Mouse (Mus musculus) C2C12 (cell line): ENCODE measurements around the gene Ankfn1. TPM values are rescaled to one million over a fixed set of nuclear protein-coding genes. Genes with fewer than 3 reads are reported as not detected.

Source experiments
- H3K27me3 ChIP-seq: one replicate; pipeline ENCODE4 v1.6.1; 2011; ENCODE audit not compliant: control insufficient read depth, insufficient read depth, insufficient read length
- H3K36me3 ChIP-seq: one replicate; pipeline ENCODE4 v1.6.1; 2011; ENCODE audit not compliant: control insufficient read depth, insufficient read depth
- H3K4me3 ChIP-seq: one replicate; pipeline ENCODE4 v1.5.1; 2011; ENCODE audit warnings: mild to moderate bottlenecking, control low read depth; ENCODE audit not compliant: poor library complexity, insufficient read depth, severe bottlenecking
- H3K79me2 ChIP-seq: one replicate; pipeline ENCODE4 v1.6.1; 2011; ENCODE audit not compliant: control insufficient read depth, insufficient read depth
- H3K79me3 ChIP-seq: one replicate; pipeline ENCODE4 v1.6.1; 2011; ENCODE audit warnings: low read depth, control low read depth
- H3ac ChIP-seq: one replicate; pipeline ENCODE3; 2011; ENCODE audit warnings: low read depth; ENCODE audit not compliant: control insufficient read depth, insufficient read length
- CEBPB ChIP-seq: IDR thresholded peaks from one replicate; pipeline ENCODE4 v1.6.1; 2011; ENCODE audit warnings: low read depth, mild to moderate bottlenecking, control low read depth, moderate library complexity
- CTCF ChIP-seq: IDR thresholded peaks from one replicate; pipeline ENCODE4 v1.5.1; 2011; ENCODE audit not compliant: control insufficient read depth, insufficient read depth, insufficient read length
- FOSL1 ChIP-seq: IDR thresholded peaks from one replicate; pipeline ENCODE4 v1.8.0; 2011; ENCODE audit warnings: mild to moderate bottlenecking, low read length; ENCODE audit not compliant: poor library complexity, insufficient read depth, severe bottlenecking
- MAX ChIP-seq: IDR thresholded peaks from one replicate; pipeline ENCODE4 v1.6.1; 2011; ENCODE audit warnings: mild to moderate bottlenecking, control low read depth
- MYOD1 ChIP-seq: IDR thresholded peaks from one replicate; pipeline ENCODE4 v1.6.1; 2011; ENCODE audit warnings: low read depth; ENCODE audit not compliant: control insufficient read depth, insufficient read length
- MYOG ChIP-seq: IDR thresholded peaks from one replicate; pipeline ENCODE4 v1.6.1; 2011; ENCODE audit not compliant: control insufficient read depth, insufficient read length; ENCODE audit errors: extremely low read depth
- USF1 ChIP-seq: IDR thresholded peaks from one replicate; pipeline ENCODE4 v1.6.1; 2011; ENCODE audit warnings: low read depth, mild to moderate bottlenecking, control low read depth, moderate library complexity
- polyA plus RNA-seq: library from polyadenylated mRNA; unstranded; fragments of >200 nt; fragmentation: generic; extraction: Trizol; gene quantifications from one replicate; pipeline ENCODE4 v1.2.1, GENCODE M21; 2012; ENCODE audit warnings: missing spikeins

Ankfn1 gene
- polyA plus RNA-seq, 1 experiment = not detected

- Histone ChIP-seq H3K79me3 (no peaks in the 10 kb centered on the region), H3K79me2 (no peaks in the 10 kb centered on the region), H3K36me3 (no peaks in the 10 kb centered on the region), H3ac (no peak overlapping the region), H3K4me3 (no peak overlapping the region), H3K27me3 (no peaks in the 10 kb centered on the region)
- TF ChIP-seq USF1 (no peak), CTCF (no peak), FOSL1 (no peak), MYOD1 (no peak), CEBPB (no peak), MYOG (no peak), MAX (no peak)
Measured at GRCm38 (mm10) chr11:89501796-89502195, 275.7 kb downstream of the Ankfn1 start.

DNA sequence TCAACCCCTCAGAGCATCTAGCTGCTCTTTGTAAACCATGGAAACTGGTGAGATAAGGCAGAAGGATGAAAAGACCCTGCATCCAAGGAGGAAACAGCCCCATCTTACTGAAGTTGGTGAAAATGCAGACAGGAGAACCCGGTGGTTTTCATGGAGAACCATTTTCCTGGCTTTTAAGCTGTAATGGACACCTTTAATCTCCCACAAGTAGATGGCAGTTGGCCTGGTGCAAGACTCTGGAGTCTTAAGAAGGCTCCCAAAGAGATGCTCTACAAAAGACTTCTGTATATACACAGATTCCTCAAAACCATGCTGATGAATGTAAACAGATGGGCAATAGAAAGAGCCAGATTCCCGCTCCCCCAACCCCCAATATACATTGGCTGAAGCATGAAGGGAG, 276.5 kb downstream of the Ankfn1 start:
- TF ChIP-seq MAX (no peak), USF1 (no peak), CEBPB (no peak), MYOD1 (no peak), FOSL1 (no peak), CTCF (no peak), MYOG (no peak)
- H3K79me2 ChIP-seq = no peaks in the 10 kb centered on the region
- no peak overlapping the region for H3K4me3 ChIP-seq

GRCm38 (mm10) chr11:89481084-89481483, 296.4 kb downstream of the Ankfn1 start:
- H3ac ChIP-seq = no peak overlapping the region
- no peaks in the 10 kb centered on the region for H3K79me2 ChIP-seq
- no peak overlapping the region for H3K4me3 ChIP-seq
- H3K27me3 ChIP-seq = no peaks in the 10 kb centered on the region
- no peaks in the 10 kb centered on the region for H3K36me3 ChIP-seq
- TF ChIP-seq CTCF (no peak), FOSL1 (no peak), MYOD1 (no peak), CEBPB (no peak), USF1 (no peak), MYOG (no peak), MAX (no peak)
- no peaks in the 10 kb centered on the region for H3K79me3 ChIP-seq

More for the DNA sequence above, 276.5 kb downstream of the Ankfn1 start:
- Histone ChIP-seq H3K27me3 (no peaks in the 10 kb centered on the region), H3K36me3 (no peaks in the 10 kb centered on the region), H3K79me3 (no peaks in the 10 kb centered on the region), H3ac (no peak overlapping the region)

DNA sequence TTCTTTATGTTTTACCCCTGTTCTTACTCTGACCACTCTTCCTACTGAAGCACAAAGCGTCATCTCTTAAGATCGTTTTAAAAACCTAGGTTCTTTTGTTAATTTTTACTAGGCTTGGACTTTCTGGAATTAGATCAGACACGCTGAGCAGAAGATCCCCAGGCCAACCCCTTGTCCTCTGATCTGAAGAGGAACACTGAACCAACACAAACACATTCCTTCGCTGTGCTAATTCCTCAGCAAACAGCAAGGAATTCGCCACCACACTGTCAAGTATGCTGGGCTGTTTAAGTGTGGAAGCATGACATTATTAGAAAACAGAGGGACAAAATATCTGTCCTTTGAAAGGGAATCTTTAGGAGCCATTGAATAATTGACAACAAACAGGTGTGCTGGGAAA, 300.5 kb downstream of the Ankfn1 start:
- no peaks in the 10 kb centered on the region for H3K27me3 ChIP-seq
- H3ac ChIP-seq = no peak overlapping the region
- no peaks in the 10 kb centered on the region for H3K79me3 ChIP-seq
- no peaks in the 10 kb centered on the region for H3K36me3 ChIP-seq
- no peak for TF ChIP-seq CTCF
- TF ChIP-seq MYOD1 = no peak
- TF ChIP-seq MYOG = no peak
- no peak for TF ChIP-seq USF1
- no peak for TF ChIP-seq FOSL1
- TF ChIP-seq CEBPB = no peak
- TF ChIP-seq MAX = no peak
- no peak overlapping the region for H3K4me3 ChIP-seq
- H3K79me2 ChIP-seq = no peaks in the 10 kb centered on the region

- Histone ChIP-seq H3K27me3 (no peaks in the 10 kb centered on the region), H3K79me2 (no peaks in the 10 kb centered on the region), H3ac (no peak overlapping the region), H3K79me3 (no peaks in the 10 kb centered on the region), H3K36me3 (no peaks in the 10 kb centered on the region), H3K4me3 (no peak overlapping the region)
- TF ChIP-seq CTCF (no peak), CEBPB (no peak), MYOD1 (no peak), USF1 (no peak), MYOG (no peak), MAX (no peak), FOSL1 (no peak)
Measured at GRCm38 (mm10) chr11:89476047-89476446, 301.4 kb downstream of the Ankfn1 start.

DNA sequence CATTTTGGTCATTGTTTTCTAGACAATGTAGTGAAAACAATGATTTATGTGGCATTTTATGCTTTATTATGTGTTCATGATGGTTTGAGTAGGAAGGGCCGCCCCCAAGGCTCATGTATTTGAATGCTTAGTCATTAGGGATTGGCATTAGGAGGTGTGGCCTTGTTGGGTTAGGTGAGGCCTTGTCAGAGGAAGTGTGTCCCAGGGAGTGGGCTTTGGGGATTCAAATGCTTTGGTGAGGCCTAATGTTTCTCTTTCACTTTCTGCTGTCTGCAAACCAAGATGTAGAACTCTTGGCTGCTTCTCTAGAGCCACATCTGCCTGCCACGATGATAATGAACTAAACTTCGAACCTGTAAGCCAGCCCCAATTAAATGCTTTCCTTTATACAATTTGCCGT, 304.6 kb downstream of the Ankfn1 start:
- no peak overlapping the region for H3K4me3 ChIP-seq
- no peaks in the 10 kb centered on the region for H3K79me3 ChIP-seq
- no peak for TF ChIP-seq MAX
- TF ChIP-seq MYOD1 = no peak
- H3ac ChIP-seq = no peak overlapping the region
- H3K79me2 ChIP-seq = no peaks in the 10 kb centered on the region
- no peaks in the 10 kb centered on the region for H3K27me3 ChIP-seq
- H3K36me3 ChIP-seq = no peaks in the 10 kb centered on the region
